Mouse (Mus musculus) ES-Bruce4 (cell line): ENCODE data around the gene Srrd. TPM values are rescaled to one million over a fixed set of nuclear protein-coding genes. Genes with fewer than 3 reads are reported as not detected.

ENCODE experiments used
- H3K27ac ChIP-seq: 2 replicates; pipeline ENCODE4 v1.5.1; 2012; ENCODE audit warnings: low read length, inconsistent platforms; ENCODE audit not compliant: insufficient read depth
- H3K27me3 ChIP-seq: 2 replicates; pipeline ENCODE4 v1.6.1; 2012; ENCODE audit warnings: mild to moderate bottlenecking, low read length, inconsistent platforms; ENCODE audit not compliant: control insufficient read depth, poor library complexity, insufficient read depth, severe bottlenecking
- H3K36me3 ChIP-seq: 2 replicates; pipeline ENCODE4 v1.6.1; 2012; ENCODE audit warnings: inconsistent platforms, mild to moderate bottlenecking, low read length, moderate library complexity; ENCODE audit not compliant: control insufficient read depth, poor library complexity, insufficient read depth, severe bottlenecking
- H3K4me1 ChIP-seq: one replicate; pipeline ENCODE4 v1.8.1; 2011; ENCODE audit warnings: low read length; ENCODE audit not compliant: control insufficient read depth, insufficient read depth
- H3K4me3 ChIP-seq: 2 replicates; pipeline ENCODE4 v1.5.1; 2011; ENCODE audit warnings: low read depth, mild to moderate bottlenecking, low read length
- H3K9ac ChIP-seq: 2 replicates; pipeline ENCODE4 v1.6.1; 2012; ENCODE audit warnings: low read depth, mild to moderate bottlenecking, inconsistent platforms; ENCODE audit not compliant: poor library complexity, severe bottlenecking
- H3K9me3 ChIP-seq: replicated peaks from 2 replicates; pipeline ENCODE4 v1.6.1; 2012; ENCODE audit warnings: mild to moderate bottlenecking, low read length, inconsistent platforms; ENCODE audit not compliant: control insufficient read depth, poor library complexity, insufficient read depth, severe bottlenecking
- CTCF ChIP-seq: IDR thresholded peaks from one replicate; pipeline ENCODE4 v1.8.1; 2011; ENCODE audit warnings: low read depth, low read length
- EP300 ChIP-seq: IDR thresholded peaks from 2 replicates; pipeline ENCODE4 v1.6.1; 2011; ENCODE audit warnings: low read depth, low read length; ENCODE audit not compliant: insufficient read depth
- POLR2A ChIP-seq: IDR thresholded peaks from one replicate; pipeline ENCODE4 v1.8.1; 2011; ENCODE audit warnings: low read length; ENCODE audit not compliant: insufficient read depth
- polyA plus RNA-seq: library from polyadenylated mRNA; stranded (reverse); fragments of >200 nt; gene quantifications from 2 replicates; pipeline ENCODE4 v1.2.4, GENCODE M21; 2011; ENCODE audit warnings: low read depth; ENCODE audit not compliant: missing spikeins, insufficient read depth, insufficient read length

Gene Srrd
- polyA plus RNA-seq, 1 experiment = 19.1 TPM

DNA sequence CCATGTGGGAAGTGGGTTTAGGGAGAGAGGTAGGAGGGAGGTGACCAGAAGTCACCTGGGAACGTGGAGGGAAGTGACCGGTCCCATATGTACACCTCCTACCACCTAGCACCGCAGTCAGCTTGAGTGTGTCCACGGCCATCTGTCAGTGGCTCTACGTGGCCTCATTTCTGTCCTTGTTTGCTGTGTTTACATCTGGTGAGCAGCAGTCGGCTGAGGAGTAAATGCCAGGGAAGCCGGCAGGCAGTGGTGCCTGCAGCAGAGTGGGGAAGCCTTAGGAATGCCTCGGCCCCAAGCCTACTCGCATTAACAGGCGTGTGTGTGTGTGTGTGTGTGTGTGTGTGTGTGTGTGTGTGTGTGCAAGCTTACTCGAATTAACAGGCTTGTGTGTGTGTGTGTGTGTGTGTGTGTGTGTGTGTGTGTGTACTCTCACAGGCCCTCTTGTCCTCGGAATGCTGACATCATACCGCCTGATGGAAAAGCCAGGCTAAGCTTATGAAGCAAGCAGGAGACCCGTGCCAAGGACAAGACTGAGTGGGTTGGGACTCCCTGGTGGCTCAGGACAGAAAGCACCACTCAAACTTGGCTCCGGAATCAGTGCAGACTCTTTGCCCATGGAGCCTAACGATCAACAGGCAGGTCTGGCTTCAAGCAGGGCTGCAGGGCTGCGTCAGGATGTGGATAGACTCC is 39.9 kb upstream of the Srrd start:
- H3K27me3 ChIP-seq = no peaks in the 10 kb centered on the region
- no peak for TF ChIP-seq POLR2A
- TF ChIP-seq CTCF = no peak
- no peak for TF ChIP-seq EP300
- no peaks in the 10 kb centered on the region for H3K36me3 ChIP-seq
- H3K4me3 ChIP-seq = no peak overlapping the region
- no peak overlapping the region for H3K27ac ChIP-seq
- H3K9me3 ChIP-seq = no peaks in the 10 kb centered on the region
- no peak overlapping the region for H3K9ac ChIP-seq
- H3K4me1 ChIP-seq = no peaks in the 10 kb centered on the region

DNA sequence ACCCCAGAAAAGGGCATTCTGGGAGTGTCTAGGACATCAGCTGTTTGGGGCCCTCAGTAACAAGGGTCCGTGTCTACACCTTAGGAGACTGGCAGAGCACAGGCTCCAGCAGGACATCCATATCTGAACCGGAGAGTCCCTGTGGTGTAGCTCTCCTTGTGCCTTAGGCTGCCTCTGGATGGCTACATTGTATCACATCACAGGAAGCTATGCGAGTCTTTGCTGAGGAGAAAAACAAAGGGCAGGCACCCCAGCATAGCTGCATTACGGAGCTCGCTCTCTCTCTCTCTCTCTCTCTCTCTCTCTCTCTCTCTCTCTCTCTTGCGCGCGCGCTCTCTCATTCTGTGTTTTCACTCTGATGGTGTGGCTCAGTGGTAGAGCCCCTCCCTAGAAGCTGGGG is 39.2 kb upstream of the Srrd start:
- H3K4me3 ChIP-seq = no peak overlapping the region
- no peak overlapping the region for H3K9ac ChIP-seq
- H3K9me3 ChIP-seq = no peaks in the 10 kb centered on the region
- no peak overlapping the region for H3K27ac ChIP-seq
- TF ChIP-seq POLR2A (no peak), EP300 (no peak), CTCF (no peak)
- no peaks in the 10 kb centered on the region for H3K27me3 ChIP-seq
- no peaks in the 10 kb centered on the region for H3K36me3 ChIP-seq
- H3K4me1 ChIP-seq = no peaks in the 10 kb centered on the region

DNA sequence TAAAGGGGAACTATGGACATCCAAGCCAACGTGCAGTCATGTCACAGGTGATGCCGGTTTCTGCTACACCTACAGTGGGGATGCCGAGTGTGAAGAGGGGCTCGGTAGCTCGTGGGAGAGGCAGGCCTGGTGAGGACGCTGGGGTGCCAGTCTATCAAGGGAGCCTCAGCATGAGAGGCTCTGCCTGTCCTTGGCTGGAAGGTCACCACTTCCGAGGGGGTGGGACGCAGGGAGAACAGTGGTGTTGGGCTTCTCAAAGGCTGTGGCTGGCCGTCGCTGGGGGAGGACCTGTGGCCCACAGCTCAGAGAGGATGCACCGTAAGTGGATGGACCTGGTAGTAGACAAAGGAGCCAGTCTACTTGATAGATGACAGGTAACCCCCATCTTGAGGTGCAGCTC is 38.3 kb upstream of the Srrd start:
- H3K36me3 ChIP-seq = no peaks in the 10 kb centered on the region
- no peak for TF ChIP-seq CTCF
- TF ChIP-seq POLR2A = no peak
- TF ChIP-seq EP300 = no peak
- no peak overlapping the region for H3K27ac ChIP-seq

DNA sequence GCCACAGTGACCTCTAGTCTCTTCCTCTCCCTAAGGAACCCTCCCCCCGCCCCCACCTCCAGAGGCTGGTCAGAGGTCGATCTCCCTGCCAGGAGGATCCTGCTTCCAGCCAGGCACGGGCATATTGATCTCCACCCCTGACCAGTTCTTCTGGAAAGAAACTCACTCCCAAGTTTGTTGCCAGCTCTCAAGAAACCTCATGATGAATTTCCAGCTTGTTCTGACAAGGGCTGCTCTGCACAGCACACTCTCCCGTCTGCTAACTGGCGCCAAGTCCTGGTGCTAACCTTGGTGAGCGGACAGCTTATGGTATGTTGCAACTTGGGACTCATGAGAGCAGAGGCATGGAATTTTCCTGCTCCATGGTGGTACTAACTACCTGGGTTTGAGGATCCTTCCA is 35.9 kb upstream of the Srrd start:
- TF ChIP-seq CTCF (no peak), POLR2A (no peak), EP300 (no peak)
- H3K4me3 ChIP-seq = no peak overlapping the region
- no peak overlapping the region for H3K27ac ChIP-seq
- H3K9ac ChIP-seq = no peak overlapping the region
- H3K27me3 ChIP-seq = no peaks in the 10 kb centered on the region
- no peaks in the 10 kb centered on the region for H3K9me3 ChIP-seq
- H3K36me3 ChIP-seq = no peaks in the 10 kb centered on the region
- no peaks in the 10 kb centered on the region for H3K4me1 ChIP-seq

More for the DNA sequence above, 38.3 kb upstream of the Srrd start:
- Histone ChIP-seq H3K4me1 (no peaks in the 10 kb centered on the region), H3K27me3 (no peaks in the 10 kb centered on the region), H3K9me3 (no peaks in the 10 kb centered on the region), H3K9ac (no peak overlapping the region), H3K4me3 (no peak overlapping the region)

DNA sequence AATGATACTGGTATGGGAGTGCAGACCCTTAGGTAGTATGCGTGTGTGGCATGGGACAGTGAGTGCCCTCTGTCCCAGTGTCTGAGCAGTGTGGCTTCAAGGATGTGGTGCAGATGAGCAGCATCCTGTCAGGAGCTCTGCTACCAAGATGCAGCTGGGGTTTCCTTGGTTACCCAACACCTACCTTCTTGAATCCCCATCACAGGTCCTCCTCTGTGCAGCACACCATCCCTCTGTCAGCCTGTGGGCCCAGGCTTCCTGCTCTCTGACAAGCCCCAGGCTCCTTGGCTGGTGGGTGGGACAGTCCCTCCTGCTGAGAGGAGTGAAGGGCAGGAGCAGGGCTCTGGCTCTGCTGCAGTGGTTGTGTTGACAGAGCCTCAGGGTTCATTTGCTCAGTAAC is 34.5 kb upstream of the Srrd start:
- Histone ChIP-seq H3K36me3 (no peaks in the 10 kb centered on the region), H3K27ac (no peak overlapping the region), H3K4me3 (no peak overlapping the region), H3K9me3 (no peaks in the 10 kb centered on the region), H3K27me3 (no peaks in the 10 kb centered on the region), H3K4me1 (no peaks in the 10 kb centered on the region), H3K9ac (no peak overlapping the region)
- TF ChIP-seq CTCF (no peak), POLR2A (no peak), EP300 (no peak)

DNA sequence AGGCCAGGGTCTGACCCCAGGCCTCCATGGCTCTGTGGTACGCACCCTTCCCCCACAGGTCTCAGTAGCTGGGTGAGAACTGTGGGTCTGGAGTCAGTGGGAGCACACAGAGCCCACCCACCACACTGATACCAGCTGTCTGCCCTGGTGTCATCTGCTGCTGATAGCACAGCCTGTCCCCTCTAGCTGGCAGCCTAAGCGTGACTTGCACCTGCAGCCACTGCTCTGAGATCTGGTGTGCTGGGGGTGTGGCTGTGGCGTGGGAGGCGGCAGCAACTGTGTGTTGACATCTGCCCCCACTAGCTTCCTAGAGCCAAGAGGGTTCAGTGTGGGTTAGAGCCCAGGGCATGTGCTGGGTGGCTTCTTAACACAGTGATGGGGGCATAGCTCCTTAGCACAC is 33.3 kb upstream of the Srrd start:
- no peaks in the 10 kb centered on the region for H3K9me3 ChIP-seq
- TF ChIP-seq CTCF (no peak), POLR2A (no peak), EP300 (no peak)
- H3K9ac ChIP-seq = no peak overlapping the region
- H3K36me3 ChIP-seq = no peaks in the 10 kb centered on the region
- no peak overlapping the region for H3K27ac ChIP-seq
- no peak overlapping the region for H3K4me3 ChIP-seq
- H3K27me3 ChIP-seq = no peaks in the 10 kb centered on the region
- H3K4me1 ChIP-seq = no peaks in the 10 kb centered on the region
